Mouse (Mus musculus): ENCODE measurements around the gene Dcdc2c.

Dcdc2c gene

DNA sequence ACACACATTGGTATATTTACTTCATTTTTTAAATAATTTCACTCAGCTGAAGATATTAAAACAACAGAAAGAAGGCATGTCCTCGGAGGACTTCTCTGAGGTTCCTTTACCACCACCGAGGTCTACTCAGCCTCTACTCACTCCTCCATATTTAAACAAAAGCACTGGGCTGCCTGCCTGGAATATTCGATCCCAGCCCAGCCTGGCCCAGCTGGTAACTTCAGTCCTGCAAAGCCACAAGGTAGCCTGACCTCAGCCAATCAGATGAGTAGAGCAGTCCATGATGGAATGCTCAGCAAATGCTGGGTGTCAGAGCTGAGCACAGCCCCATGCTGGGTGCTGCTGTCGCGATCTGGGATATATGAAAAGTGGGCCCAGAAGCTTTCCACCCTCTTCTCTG lies 115.7 kb downstream of the Dcdc2c start:
- DNase-seq: no peak

DNA sequence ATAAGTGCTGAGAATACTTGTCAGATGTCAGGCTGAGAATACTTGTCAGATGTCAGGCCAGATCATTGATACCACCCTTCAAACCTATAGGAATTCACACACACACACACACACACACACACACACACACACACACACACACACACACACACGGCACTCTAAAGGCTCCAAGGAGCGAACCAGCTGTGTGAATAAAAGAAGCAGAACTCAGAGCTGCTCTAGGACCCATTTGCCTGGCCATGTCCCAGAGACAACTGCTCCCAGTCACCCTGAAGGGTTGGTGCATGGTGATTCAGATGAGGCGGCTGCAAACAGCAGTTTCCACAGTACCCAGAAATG lies 119.5 kb downstream of the Dcdc2c start:
- DNase-seq: no peak

DNA sequence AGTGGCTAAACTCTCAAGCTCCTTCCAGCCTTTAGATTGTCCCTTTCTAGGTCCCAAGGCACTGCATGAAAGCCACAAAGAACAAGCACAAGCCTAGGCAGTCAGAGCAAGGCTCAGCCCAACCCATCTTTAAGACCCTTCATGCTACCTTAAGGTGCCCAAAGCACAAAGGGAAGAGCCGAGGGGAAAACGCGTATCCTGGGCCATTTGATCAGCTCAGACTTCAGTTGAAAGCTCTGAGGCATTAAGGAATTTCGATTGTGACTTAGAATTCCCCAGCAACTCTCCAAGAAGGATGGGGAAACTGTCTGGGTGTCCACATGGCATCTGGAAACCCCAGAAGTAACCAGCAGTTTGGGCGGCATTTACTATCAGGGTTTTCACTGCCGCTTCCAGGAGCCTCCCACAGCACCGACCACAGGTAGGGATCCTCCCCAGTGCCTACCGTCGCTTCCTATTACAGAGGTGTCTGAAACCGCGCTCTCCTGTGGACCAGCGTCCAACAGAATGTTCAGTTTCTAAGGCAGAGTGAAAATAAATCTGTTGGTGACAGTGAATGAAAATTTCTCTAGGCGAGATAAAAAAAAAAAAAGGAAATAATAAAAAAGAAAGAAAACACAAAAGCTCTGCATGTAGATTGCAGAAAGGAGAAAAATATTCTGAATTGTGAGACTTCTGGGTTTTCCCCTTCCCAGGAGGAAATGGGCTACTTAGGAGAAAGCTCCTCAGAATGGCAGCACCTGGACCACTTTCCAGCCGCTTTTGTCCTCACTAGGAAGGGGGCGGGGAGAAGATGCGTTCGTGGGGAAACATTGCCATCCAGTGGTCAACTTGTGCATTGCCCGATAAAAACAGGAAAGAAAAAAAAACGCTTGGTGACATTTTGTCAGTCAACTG lies 120.1 kb downstream of the Dcdc2c start:
- peak; percentile 64 for DNase-seq

DNA sequence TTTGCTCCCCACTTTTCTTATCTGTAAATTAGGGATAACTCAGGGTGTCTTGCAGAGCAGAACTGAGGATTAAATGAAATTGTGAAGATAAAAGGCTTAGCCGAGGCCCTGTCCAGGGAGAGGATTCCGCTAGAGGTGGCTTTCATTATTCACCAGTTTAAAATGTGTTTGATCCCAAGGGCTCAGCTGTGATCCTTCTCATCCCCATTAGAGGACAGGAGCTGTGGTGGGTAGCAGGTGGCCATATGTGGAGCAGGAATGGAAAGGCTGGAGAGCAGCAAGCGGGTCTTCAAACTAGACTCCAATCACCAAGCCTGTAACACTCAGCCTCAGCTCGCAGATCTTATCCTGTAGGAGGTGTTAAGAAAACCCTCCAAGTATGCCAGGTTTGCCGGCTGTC lies 122.3 kb downstream of the Dcdc2c start:
- DNase-seq: no peak

DNA sequence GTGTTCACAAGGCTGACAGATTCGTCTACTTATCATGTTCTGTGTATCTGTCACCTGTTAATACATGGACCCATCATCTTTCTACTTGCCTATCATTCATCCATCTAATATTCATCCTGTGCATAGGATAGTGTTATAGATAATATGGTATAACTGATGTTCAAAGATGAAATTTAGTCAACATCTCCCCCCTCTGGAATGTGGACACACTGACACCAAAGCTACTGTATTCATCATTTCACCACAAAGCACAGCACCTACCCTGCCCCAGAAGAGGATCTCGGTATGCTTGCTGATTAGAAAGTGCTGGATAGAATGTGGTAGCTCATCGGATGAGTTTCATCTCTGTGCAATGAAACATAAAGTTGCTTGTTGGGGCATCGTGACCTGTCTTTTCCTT lies 135.2 kb downstream of the Dcdc2c start:
- DNase-seq: no peak

DNA sequence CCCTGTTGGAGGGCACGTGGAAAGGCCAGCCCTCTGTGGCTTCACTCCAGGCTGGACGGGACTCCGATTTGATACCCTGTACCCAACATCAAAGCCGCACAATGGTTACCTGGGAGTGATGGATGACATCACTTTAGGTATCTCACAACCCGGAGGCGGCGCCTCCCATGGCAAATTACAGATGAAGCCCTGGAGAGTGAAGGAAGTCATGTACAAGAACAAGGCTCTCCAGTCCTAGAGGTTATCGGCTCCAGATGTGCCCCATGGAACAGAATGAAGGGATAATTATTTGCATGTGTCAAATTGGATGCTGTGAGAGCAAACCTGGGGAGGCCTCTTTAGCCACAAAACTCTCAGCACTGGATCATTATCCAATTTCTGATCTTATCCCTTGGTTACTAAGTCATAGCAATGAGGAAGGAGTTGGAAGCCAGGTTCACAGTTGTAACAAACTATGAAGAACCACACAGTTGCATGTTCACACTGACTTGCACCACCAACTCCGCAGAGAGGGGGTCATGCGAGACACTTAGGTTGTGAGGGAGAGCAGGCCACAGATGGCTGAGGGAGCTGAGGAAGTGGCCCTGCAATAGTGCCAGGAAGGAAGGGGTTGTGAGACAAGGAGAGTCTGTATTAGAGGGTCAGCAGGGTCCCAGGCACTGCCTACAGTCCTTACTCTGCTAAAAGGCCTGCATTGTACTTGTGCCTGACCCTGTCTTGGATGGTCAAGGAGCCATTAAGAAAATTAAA lies 144.4 kb downstream of the Dcdc2c start:
- no peak for DNase-seq

DNA sequence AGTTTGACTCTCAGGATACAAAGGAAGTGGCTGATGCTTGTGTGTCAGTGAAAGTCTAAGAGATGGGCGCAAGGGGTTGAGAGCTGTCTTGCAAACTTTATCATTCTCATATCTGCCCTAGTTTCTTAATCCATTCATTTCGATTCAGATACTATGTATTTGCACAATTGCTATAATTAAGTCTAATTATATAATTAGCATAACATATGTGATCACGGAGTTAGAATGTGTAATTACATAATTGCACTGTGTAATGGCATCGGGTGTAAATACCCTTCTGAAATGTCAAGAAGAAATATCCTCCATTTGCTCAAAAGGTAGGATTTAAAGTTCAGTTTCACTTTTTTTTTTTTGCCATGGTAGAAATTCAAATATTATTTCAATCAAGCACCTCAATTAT lies 149.9 kb downstream of the Dcdc2c start:
- DNase-seq: no peak

DNA sequence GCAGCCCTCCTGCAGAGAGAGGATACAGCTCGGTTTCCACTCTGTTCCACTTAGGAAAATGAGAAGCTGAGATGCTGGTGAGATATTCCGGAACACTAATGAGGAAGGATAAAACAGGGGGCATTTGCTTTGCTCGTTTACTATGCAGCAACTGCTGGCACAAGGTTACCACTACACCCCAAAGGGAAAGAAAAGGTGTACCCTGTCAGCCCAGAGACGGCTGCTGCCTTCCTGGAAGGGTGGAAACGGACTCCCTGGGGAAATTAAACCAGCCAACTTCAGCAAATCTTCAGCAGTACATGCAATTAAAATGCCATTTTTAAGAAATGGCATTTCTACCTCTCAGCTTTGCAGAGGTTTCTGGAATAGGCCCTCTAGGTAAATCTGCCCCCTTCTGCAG lies 150.8 kb downstream of the Dcdc2c start:
- DNase-seq: no peak

DNA sequence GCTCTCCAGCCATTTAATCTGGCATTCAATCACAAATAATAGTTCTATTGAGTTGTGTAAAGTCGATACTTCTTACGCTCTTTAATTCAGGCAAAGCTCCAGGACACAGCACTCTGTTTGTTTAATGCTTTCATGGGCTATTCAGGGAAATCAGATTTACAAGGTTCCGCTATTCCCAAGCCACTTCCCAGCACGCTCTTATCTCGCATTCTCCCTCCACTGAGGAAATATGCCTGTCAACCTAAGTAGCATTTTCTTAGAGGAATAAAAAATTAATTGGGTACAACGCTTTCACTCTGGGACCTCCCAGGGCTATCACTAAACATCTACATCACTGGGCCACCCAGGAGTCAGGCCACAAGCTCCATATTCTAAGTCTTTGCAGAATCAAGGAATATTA lies 160.1 kb downstream of the Dcdc2c start:
- DNase-seq: no peak

Measured in kidney, adult 18-20 months (tissue).